Mouse (Mus musculus): ENCODE measurements around the gene Dicer1. TPM values are rescaled to one million over a fixed set of nuclear protein-coding genes. Genes with fewer than 3 reads are reported as not detected.

Dicer1 gene
- polyA plus RNA-seq, 1 experiment from 2014 or later = 42.1 TPM

GRCm38 (mm10) chr12:104667846-104668245 is 83.9 kb downstream of the Dicer1 start:
- Histone ChIP-seq H3K9me3 (no peaks in the 10 kb centered on the region), H3K4me2 (no peak overlapping the region), H3K4me3 (no peak overlapping the region), H3K9ac (no peak overlapping the region), H3K36me3 (replicated peaks) (no peaks in the 10 kb centered on the region), H3K4me1 (no peaks in the 10 kb centered on the region), H3K27me3 (replicated peaks) (no peaks in the 10 kb centered on the region), H3K27ac (no peak overlapping the region)
- WGBS = 82% methylated on average over 7 of the region's 7 CpGs
- no peak for ATAC-seq (replicated peaks)

- no peak overlapping the region for H3K27ac ChIP-seq
- no peak for ATAC-seq (replicated peaks)
- H3K4me3 ChIP-seq = no peak overlapping the region
- H3K36me3 ChIP-seq (replicated peaks) = no peaks in the 10 kb centered on the region
- 82% methylated on average over 6 of the region's 6 CpGs for WGBS
- no peaks in the 10 kb centered on the region for H3K9me3 ChIP-seq
- no peak overlapping the region for H3K4me2 ChIP-seq
- H3K27me3 ChIP-seq (replicated peaks) = no peaks in the 10 kb centered on the region
- no peak overlapping the region for H3K9ac ChIP-seq
- no peaks in the 10 kb centered on the region for H3K4me1 ChIP-seq
Measured at GRCm38 (mm10) chr12:104665951-104666350, 85.8 kb downstream of the Dicer1 start.

DNA sequence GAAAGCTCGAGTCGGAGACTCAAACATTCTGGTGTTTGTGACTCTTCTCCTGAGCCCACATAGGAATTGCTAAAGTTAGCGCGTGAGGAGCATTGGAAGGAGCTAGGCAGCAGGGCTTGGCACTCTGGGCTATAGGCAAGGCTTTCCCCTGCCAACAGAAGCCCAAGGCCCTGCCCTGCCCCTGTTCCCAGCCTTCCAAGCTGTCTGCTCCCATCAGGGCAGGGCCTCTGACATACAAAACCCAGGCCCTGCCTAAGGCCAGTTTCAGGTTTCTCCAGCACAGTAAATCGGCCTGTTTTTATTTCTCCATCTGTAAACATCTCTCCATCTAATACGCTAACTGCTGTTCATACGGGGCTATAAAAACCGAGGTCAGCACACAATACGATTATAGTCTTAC is 86.2 kb downstream of the Dicer1 start:
- Histone ChIP-seq H3K27me3 (replicated peaks) (no peaks in the 10 kb centered on the region), H3K4me3 (no peak overlapping the region), H3K9ac (no peak overlapping the region), H3K36me3 (replicated peaks) (no peaks in the 10 kb centered on the region), H3K4me1 (no peaks in the 10 kb centered on the region), H3K27ac (no peak overlapping the region), H3K9me3 (no peaks in the 10 kb centered on the region), H3K4me2 (no peak overlapping the region)
- 90% methylated on average over 9 of the region's 9 CpGs for WGBS
- ATAC-seq (replicated peaks) = no peak

GRCm38 (mm10) chr12:104656146-104656545 is 95.6 kb downstream of the Dicer1 start:
- Histone ChIP-seq H3K9me3 (no peaks in the 10 kb centered on the region), H3K36me3 (replicated peaks) (no peaks in the 10 kb centered on the region), H3K4me1 (no peaks in the 10 kb centered on the region), H3K4me3 (no peak overlapping the region), H3K9ac (no peak overlapping the region), H3K27ac (no peak overlapping the region), H3K27me3 (replicated peaks) (no peaks in the 10 kb centered on the region), H3K4me2 (no peak overlapping the region)
- WGBS = 96% methylated on average over 2 of the region's 2 CpGs
- no peak for ATAC-seq (replicated peaks)

DNA sequence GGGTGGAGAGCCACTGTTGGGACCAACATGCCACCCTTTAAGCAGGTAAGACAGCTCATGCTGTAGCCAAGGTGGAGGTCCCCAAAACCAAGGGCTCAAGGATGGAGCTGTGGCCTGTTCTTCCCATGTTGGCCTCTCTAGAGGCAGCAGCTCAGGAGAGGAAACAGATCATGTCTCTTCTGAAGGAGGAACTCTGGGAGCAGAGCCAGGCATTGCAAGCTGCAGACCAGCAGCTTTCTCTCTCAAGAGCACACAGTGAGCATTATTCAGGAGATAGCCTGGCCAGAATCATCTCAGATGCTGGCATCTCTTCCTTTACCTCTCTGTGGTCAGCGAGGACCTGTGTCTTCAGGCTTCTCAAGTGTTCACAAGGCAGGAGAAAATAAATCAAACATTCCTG is 96.7 kb downstream of the Dicer1 start:
- H3K27me3 ChIP-seq (replicated peaks) = no peaks in the 10 kb centered on the region
- no peaks in the 10 kb centered on the region for H3K9me3 ChIP-seq
- H3K4me1 ChIP-seq = 0 out of 2 replicates have a peak, but pooled peaks cover 7% of the 10 kb centered on the region
- H3K36me3 ChIP-seq (replicated peaks) = no peaks in the 10 kb centered on the region
- no peak for ATAC-seq (replicated peaks)
- WGBS = 71% methylated on average over 1 of the region's 1 CpGs
- H3K9ac ChIP-seq = no peak overlapping the region
- H3K4me3 ChIP-seq = no peak overlapping the region
- no peak overlapping the region for H3K27ac ChIP-seq
- H3K4me2 ChIP-seq = no peak overlapping the region

GRCm38 (mm10) chr12:104652021-104652420 is 99.7 kb downstream of the Dicer1 start:
- Histone ChIP-seq H3K4me2 (no peak overlapping the region), H3K4me1 (0 out of 2 replicates have a peak, but pooled peaks cover 7% of the 10 kb centered on the region), H3K36me3 (replicated peaks) (no peaks in the 10 kb centered on the region), H3K27ac (no peak overlapping the region), H3K9ac (no peak overlapping the region), H3K27me3 (replicated peaks) (no peaks in the 10 kb centered on the region), H3K9me3 (no peaks in the 10 kb centered on the region), H3K4me3 (no peak overlapping the region)
- ATAC-seq (replicated peaks) = no peak
- 62% methylated on average over 6 of the region's 6 CpGs for WGBS

GRCm38 (mm10) chr12:104651269-104651668 is 100.5 kb downstream of the Dicer1 start:
- 40% methylated on average over 6 of the region's 6 CpGs for WGBS
- Histone ChIP-seq H3K9ac (no peak overlapping the region), H3K27ac (no peak overlapping the region), H3K36me3 (replicated peaks) (no peaks in the 10 kb centered on the region), H3K9me3 (no peaks in the 10 kb centered on the region), H3K27me3 (replicated peaks) (no peaks in the 10 kb centered on the region), H3K4me1 (0 out of 2 replicates have a peak, but pooled peaks cover 7% of the 10 kb centered on the region), H3K4me3 (no peak overlapping the region), H3K4me2 (no peak overlapping the region)
- no peak for ATAC-seq (replicated peaks)

DNA sequence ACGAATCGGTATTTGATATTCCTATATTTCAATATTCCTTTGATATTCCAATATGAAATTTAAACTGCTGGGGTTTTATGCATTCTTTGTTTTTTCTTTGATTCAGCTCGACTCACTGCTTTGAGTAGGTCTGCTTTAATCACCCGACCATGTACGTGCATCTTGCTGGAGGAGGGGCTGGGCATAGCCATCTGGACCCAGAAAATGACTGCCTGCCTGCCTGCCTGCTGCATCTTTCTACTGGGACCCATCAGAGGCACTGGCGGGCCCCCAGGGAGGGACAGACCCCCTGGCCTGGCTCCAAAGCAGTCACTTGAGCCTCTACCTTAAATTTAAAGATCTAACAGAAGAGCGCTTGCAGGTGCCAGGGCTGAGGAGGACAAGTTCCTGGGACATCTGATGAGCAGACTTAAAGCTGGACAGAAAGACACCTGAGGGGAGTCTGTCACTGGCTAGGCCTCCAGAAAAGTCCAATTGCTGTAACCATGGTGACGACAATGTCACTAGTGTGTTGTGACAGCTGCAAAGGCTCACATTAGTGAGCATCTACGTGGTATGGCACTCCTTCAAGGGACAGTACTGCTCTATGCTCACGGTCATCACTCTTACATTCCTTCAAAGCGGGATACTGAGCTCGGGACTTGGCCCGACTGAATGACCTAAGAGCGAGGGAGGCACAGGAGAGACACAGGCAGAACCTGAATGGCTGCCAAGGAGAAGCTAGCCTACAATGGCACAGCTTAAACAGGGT is 101.1 kb downstream of the Dicer1 start:
- 50% methylated on average over 14 of the region's 14 CpGs for WGBS
- 0 out of 2 replicates have a peak, but pooled peaks cover 7% of the 10 kb centered on the region for H3K4me1 ChIP-seq
- no peak overlapping the region for H3K27ac ChIP-seq
- H3K4me3 ChIP-seq = no peak overlapping the region
- no peaks in the 10 kb centered on the region for H3K9me3 ChIP-seq
- H3K27me3 ChIP-seq (replicated peaks) = no peaks in the 10 kb centered on the region
- no peak overlapping the region for H3K4me2 ChIP-seq
- no peaks in the 10 kb centered on the region for H3K36me3 ChIP-seq (replicated peaks)
- no peak overlapping the region for H3K9ac ChIP-seq
- ATAC-seq (replicated peaks) = no peak; the same call in 1 of the 2 replicates

DNA sequence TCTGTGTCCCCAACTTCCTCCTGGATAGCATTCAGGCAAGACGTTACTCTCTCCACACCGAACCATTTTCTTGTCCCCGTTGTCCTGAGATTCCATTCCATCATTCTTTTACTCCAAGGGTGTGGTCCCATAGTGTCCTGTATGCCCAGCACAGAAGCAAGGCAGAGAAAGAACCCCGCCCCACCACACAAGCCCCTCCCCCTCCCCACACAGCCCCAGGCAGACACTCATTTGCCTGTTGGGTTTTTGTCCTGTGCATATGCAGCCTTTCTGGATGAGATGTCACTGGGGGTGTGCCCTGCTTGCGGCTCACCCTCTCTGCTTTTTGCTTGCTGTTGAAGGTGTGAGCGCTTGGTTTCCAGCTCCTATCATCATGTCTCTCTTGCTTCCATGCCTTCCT is 103.4 kb downstream of the Dicer1 start:
- no peaks in the 10 kb centered on the region for H3K27me3 ChIP-seq (replicated peaks)
- 87% methylated on average over 6 of the region's 6 CpGs for WGBS
- no peak overlapping the region for H3K9ac ChIP-seq
- no peak overlapping the region for H3K4me3 ChIP-seq
- no peak overlapping the region for H3K4me2 ChIP-seq
- H3K9me3 ChIP-seq = no peaks in the 10 kb centered on the region
- no peak for ATAC-seq (replicated peaks)
- H3K27ac ChIP-seq = no peak overlapping the region
- H3K36me3 ChIP-seq (replicated peaks) = no peaks in the 10 kb centered on the region
- H3K4me1 ChIP-seq = 0 out of 2 replicates have a peak, but pooled peaks cover 7% of the 10 kb centered on the region

DNA sequence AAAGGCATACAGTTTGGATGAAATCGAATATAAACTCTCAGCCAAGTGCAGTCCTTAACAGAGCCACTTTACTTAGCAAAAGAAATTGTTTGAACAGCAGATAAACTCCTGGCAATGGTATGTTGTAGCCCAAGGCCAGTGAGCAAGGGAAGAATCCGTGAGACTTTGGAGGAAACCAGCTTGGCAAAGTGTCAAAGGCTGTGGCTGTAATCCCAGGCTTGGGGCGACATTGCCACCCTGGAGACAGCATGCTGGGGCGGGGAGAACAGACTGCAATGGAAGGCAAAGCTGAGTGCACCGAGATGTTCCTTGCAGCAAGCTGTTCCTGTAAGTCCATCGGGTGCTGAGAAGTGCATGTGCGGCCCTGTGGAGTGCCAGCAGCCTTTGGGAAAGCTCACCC is 109.4 kb downstream of the Dicer1 start:
- 59% methylated on average over 7 of the region's 7 CpGs for WGBS
- no peak overlapping the region for H3K27ac ChIP-seq
- H3K9ac ChIP-seq = no peak overlapping the region
- H3K27me3 ChIP-seq (replicated peaks) = peaks cover 4% of the 10 kb centered on the region; the same call in 1 of the 2 replicates
- ATAC-seq (replicated peaks) = no peak
- no peaks in the 10 kb centered on the region for H3K9me3 ChIP-seq
- no peak overlapping the region for H3K4me3 ChIP-seq
- no peak overlapping the region for H3K4me2 ChIP-seq
- H3K36me3 ChIP-seq (replicated peaks) = no peaks in the 10 kb centered on the region
- H3K4me1 ChIP-seq = peaks cover 10% of the 10 kb centered on the region

GRCm38 (mm10) chr12:104640934-104641333 is 110.8 kb downstream of the Dicer1 start:
- 95% methylated on average over 1 of the region's 1 CpGs for WGBS
- ATAC-seq (replicated peaks) = no peak
- no peak overlapping the region for H3K4me3 ChIP-seq
- H3K27ac ChIP-seq = no peak overlapping the region
- H3K9me3 ChIP-seq = no peaks in the 10 kb centered on the region
- H3K27me3 ChIP-seq (replicated peaks) = peaks cover 4% of the 10 kb centered on the region; the same call in 1 of the 2 replicates
- no peak overlapping the region for H3K4me2 ChIP-seq
- no peak overlapping the region for H3K9ac ChIP-seq
- no peaks in the 10 kb centered on the region for H3K36me3 ChIP-seq (replicated peaks)
- H3K4me1 ChIP-seq = peaks cover 15% of the 10 kb centered on the region

DNA sequence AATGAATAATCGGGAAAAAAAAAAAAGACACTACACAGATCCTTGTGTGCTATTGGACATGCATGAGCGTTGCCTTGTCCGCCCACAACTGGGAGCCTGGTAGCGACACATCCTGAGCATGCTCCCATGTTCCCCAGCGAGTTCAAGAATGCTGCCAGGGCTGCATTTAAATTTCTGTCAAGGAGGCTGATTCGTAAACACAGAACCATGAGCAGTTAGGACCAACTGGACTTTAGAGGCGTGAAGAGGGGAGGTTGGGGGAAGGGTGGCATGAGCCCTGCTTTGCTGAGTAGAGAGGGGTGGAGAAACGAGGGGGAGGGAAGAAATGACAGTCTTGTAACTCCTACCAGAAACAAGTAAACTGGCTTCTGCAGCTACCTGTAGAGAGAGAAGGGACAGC is 113.6 kb downstream of the Dicer1 start:
- Histone ChIP-seq H3K9me3 (no peaks in the 10 kb centered on the region), H3K27ac (no peak overlapping the region), H3K36me3 (replicated peaks) (no peaks in the 10 kb centered on the region), H3K27me3 (replicated peaks) (peaks cover 4% of the 10 kb centered on the region; the same call in 1 of the 2 replicates), H3K4me3 (no peak overlapping the region), H3K4me2 (peak overlapping the region; percentile 34), H3K4me1 (peaks cover 15% of the 10 kb centered on the region), H3K9ac (no peak overlapping the region)
- ATAC-seq (replicated peaks) = no peak; the same call in 1 of the 2 replicates
- WGBS = 31% methylated on average over 8 of the region's 8 CpGs
